Mouse (Mus musculus): ENCODE measurements around the gene Msi2.

Gene Msi2

DNA sequence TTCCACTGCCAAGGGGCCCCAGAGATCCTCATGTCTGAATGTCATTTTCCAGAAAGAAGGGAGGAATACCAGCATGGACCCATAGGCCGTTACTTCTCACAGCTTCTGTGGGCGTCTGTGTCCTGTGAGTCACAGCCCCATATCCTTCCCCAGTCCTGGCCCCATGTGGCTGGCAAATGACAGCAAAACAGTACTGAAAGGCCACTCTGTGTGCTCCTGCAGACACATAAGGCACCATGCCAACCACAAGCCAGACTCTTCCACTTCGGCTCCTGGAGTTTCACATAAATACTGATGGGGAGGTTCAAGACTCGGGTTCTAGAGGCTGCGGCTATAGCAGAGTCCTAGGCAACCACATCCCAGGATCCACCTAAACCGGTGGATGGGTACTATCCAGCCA is 128.7 kb downstream of the Msi2 start:
- no peak for DNase-seq (ENCODE audit: low spot score in 2 of 2)

DNA sequence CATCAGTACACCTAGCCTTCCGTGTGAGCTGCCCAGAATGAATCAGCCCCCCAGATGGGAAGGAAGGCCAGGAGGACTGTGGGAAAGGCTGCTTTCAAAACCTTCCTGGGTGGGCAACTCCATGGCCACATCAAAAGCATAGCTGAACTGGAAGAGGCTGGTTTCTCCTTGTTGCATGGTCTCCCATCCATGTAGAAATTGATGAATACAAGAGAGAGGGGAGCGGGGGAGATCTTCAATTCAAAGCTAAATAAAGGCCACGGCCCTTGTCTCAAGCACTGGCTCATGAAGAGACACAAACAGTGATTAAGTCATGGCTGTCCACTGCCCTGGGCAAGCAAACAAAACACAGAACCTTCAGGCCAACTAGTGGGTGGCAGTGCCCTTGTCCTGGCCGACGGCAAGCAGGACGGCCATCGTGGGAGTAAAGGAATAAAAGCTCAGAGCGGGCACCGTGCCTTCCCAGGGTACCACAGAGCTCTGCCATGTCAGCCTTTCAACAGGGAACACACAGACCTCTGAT is 129.6 kb downstream of the Msi2 start:
- no peak for DNase-seq (ENCODE audit: low spot score in 2 of 2)

DNA sequence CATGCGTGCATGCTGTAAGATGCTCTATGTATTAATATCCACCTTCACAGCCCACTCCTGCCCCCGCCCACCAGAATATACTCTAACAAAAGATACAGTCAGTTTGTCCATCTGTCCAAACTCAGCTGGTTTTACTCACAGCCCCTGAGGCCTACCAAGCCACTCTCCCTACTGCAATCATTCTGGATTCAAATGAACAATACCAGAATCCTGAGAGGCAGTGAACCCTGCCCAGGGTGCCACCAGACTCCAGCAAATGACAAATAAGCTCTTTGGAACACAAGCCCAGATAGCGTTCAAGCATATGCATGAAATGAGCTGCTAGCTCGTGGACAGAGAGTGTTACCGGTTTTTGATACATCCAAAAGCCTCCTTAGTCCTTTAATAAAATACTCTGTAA is 130.6 kb downstream of the Msi2 start:
- no peak for DNase-seq (ENCODE audit: low spot score in 2 of 2)

DNA sequence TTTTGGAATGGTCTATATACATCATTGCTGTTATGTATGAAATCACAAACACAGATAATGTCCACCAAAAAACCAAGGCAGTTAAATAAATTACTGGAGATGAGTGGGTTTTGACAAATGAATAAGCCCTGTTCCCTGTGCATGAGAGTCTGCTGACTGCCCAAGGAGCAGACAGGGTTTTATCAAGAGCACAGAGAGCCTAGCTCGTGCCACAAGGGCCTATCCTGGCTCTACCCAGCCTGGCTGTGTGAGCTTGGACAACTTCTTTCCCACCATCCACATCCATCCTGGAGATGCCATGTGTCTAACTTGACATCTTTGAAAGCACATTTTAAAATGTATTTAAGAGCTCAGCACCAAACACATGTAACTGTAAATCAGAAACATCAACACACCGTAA is 132.4 kb downstream of the Msi2 start:
- DNase-seq (ENCODE audit: low spot score in 2 of 2) = no peak

DNA sequence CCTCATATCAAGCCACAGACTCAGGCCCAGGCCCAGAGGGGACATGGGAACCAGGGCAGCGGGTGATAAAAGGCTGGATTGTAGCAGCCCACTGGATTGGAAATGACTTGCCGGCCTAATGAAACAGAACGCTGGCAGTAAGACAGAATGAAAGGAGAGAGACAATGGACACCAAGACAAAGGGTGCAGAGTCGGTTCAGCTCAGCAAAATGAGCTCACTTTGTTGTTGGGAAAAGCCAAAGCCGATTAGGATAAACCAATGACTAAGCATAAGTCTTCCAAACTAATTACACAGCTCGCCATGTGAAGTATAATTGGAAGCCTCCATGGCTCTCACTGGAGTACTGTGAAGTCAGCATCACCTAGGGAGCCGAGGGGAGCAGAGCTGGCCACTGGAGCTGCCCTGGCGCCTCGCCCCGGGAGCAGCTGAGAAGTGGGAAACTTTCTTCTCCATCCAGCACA is 133.1 kb downstream of the Msi2 start:
- DNase-seq (ENCODE audit: low spot score in 2 of 2) = no peak

DNA sequence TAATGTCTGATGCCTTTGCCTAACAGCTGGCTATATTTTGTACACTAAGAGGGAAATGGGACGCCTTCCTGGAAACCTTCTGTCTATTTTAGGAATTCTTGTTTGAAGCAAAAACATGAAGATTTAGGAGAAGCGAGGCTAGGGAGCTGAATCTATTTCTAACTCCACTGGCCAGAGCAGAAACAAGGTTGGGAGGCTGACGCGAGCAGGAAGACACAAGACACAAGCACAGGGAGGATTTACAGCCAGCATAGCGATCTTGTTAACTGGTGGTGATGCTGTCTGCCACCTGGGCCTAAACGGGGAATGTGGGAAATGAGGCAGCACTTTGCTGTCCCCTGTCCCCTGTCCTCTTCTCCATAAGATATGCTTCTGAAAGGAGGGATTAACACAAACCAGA is 134.4 kb downstream of the Msi2 start:
- DNase-seq (ENCODE audit: low spot score in 2 of 2) = no peak

DNA sequence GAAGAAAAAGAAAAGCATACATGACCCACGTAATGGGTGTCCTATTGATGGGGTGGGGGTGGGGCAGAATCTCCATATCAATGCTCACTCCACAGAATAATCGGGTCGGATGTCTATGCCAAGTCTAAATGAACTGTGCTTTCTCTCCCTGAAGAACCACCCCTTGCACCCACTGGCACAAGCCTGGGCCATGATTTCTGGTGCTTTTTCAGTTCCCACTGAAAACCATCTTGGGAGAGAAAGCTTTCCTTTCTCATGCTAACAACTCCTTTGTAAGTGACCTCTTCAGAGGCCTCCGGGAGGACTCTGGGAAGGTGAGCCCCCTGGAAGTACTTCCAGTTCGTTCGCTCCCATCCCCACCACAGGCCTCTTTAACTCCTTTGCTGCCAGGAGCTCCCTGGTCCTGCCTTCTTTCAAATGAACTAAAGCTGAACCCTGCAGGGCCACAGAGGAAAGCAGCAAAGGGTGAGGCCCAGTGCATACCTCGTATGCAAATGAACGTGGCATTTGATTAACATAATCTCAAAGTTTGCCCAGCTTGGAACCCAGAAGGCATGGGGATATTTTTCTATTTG is 135.0 kb downstream of the Msi2 start:
- no peak for DNase-seq (ENCODE audit: low spot score in 2 of 2)

DNA sequence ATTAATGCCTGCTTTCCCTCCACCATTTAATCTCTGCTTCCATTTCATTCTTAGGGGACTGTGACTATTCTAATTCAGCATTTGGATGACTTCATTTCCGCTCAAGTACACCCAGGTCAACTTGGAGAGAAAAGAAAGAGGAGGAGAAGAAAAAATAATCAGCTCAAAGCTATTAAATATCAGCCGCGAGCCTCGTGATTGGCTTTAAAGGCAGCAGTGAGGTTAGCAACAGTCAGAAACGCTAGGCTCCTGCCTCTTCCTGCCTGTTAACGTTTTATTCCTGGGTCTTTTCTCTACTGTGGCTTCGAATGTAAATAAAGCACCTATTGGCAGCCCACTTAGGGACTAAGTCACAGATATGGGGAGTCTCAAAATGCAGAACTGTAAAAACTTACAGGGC is 135.5 kb downstream of the Msi2 start:
- DNase-seq (ENCODE audit: low spot score in 2 of 2) = no peak

DNA sequence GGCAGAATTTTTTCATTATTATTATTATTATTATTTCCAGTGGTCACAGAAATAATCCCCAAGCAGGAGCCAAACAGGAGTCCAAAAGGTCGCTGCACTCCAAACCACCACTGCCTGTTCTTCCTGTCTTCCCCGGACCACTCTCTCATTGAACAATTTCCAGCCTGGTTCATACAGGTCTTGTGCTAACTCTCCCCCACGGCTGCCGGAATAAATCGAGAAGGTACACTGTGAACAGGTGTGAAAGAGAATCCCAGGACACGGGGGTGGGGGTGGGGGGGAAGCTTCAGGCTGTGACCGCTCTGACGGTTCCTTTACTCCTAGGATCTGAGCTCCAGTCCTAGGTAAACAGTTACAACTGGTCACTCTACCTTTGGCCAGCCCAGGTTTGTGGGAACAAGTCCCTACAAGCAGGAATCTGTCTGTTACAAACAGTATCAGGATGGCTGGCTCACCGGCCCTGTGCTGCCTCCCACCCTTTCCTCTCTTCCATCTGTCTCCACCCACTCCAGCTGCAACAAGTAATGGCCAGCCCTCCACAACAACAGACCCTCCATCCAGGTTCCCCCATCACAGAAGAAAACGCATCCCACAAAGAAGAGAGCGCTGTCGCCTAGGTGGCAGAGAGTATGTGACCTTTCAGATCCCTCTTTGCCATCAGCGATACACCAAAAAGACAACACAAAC is 136.1 kb downstream of the Msi2 start:
- DNase-seq (ENCODE audit: low spot score in 2 of 2) = no peak

DNA sequence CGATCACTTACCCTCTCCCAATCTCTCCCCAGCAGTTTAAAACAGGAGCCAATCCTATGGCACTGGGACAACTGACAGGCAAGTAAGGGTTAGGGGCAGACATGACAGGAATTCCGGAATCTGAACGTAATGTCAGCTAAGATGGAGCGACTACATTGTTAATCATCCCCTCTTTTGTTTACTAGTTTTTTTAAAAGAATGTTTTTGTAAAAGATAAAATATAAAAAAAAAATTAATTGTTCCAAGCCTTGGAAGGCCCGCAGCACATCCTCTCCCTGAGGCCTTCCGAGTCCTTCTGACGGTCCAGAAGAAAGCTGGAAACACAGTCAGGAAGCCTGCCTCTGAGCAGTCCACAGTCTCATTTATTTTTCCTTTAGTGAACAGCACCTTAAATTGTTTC is 136.9 kb downstream of the Msi2 start:
- DNase-seq (ENCODE audit: low spot score in 2 of 2) = no peak

DNA sequence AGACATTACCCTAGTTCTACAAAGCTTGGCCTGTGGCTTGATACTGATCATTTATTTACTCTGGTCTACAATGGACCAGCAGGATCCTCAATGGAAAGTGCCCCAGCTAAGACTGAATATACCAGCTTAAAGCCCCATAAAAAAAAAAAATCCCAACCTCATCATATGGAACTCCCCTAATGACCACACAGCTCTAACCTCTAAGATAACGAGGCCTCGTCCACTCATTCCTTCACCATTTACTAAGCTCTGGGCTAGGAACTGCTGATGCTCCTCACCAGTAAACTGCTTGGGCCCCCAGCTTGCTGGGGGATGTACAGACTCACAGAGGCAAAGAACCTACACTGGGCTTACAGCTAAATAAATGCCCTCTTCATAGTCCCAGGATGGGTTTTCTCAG is 139.6 kb downstream of the Msi2 start:
- DNase-seq (ENCODE audit: low spot score in 2 of 2) = no peak

DNA sequence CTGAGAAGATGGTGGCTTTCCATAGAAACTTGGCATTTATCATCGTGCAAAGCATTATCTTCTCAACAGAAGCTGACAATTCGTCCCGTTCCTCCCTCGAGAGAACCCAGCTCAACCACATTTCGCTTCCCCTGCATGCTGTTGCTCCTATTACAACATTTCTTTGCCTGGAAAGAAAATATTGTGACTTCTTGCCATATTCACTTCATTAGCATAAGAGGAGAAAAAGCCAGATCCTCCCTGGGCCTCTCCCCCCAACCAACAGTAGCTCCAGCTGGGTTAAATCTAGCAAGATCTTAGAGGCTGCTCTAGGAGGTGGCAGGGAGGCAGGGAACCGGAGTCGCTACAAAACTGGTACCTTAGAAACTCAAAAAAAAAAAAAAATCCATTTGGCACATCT is 141.2 kb downstream of the Msi2 start:
- no peak for DNase-seq (ENCODE audit: low spot score in 2 of 2)

DNA sequence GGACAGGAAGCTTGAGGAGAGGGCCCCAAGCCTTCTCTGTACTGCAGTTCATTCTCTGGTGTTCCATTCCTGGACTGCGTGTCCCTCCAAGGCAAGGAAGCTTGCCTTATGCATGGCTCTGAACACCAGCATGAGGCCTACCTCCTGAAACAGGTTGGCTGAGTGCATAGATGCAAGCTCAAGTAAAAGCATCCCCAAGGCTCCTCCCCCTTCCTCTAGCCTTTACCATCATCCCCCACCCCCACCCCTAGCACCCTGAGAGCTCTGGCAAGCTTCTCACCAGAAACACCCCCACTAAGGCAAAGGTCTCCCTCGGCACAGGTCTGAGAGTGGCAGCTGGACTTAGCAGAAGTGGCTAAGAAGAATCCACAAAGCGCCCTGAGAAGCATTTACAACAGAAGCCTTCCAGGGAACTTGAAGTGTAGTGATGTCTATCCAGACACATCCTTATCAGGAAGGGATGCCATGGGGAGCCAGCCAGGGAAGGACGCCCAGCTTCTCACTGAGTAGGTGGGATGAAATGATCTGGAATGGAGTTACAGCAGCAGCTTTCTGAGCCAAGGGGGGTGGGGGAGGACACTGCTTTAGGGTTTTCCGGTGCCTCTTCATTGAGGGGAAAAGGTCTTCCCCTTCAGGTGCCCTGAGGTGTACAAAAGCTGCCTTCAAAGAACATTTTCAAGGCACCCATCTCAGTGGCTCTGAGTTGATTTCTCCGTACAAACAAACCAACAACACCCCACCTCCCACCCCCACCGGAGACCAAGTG is 141.9 kb downstream of the Msi2 start:
- no peak for DNase-seq (ENCODE audit: low spot score in 2 of 2)

DNA sequence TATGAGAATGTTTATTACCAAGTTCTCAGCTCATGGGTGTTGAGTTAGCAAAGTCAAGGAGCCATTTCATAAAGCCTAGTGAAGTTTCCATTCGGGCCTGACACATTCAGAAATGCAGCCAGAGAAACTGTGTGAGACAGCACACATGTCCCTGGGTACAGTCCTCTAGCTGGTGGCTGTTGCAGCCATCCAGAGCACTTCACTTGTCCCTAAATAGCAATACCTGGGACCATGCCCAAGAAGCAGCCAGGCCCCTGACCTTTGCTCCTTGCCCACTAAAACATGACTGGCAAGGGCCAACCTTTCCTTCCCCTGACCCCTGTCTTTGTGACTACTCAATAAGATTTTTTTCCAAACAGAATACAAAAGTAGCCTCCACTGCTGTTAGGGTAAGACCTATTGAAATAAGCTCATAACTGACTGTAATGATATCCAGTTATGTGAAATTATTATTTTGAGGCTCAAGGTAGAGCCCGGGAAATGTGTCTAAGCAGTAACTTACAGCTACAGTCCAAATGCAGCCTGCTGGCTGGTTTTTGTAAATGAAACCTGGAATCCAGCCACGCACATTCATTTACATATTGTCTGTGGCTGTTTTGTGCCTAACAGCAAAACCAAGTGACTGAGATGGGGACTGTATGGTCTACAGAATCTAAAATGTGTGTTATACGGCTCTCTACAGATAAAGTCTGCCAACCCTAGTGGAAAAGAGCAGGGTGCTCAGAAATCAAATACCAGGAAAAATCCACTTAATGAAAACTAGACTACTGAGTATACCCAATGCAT is 143.5 kb downstream of the Msi2 start:
- DNase-seq (ENCODE audit: low spot score in 2 of 2) = no peak

DNA sequence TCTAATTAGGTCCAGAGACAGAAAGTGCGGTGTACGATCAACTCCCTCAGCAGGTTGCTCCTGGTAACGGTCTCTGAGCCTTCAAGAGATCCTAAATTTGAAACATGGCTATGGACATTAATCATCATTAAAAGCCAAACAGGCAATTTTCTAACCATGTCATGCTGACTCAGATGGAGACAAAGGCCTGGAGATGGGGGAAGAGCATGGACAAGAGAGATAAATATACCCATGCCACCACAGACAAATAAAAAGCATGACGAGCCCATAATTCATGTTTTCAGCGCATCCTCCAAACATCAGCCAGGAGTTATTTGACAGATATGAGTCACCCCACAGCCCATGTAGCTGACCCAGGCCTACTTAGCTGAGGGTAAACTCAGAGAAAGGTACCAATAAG is 145.3 kb downstream of the Msi2 start:
- DNase-seq (ENCODE audit: low spot score in 2 of 2) = no peak

DNA sequence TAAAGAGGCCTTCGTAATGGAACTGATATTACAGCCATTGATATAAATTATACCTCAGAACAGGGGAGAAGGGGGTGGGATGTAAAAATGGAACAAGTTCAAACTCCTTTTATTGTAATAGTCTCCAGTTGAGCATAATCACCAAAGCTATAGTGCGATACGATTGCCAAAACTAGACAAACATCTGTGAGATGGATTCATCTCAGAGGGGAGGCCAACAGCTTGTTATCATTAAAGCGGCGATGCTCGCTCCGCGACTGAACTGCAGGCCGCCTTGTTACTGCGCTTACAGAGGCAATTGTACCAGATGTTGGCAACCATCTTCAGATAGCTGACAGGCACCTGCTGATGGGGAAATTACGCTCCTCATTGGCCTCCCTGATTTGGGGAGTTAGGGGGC is 145.9 kb downstream of the Msi2 start:
- DNase-seq (ENCODE audit: low spot score in 2 of 2) = no peak

DNA sequence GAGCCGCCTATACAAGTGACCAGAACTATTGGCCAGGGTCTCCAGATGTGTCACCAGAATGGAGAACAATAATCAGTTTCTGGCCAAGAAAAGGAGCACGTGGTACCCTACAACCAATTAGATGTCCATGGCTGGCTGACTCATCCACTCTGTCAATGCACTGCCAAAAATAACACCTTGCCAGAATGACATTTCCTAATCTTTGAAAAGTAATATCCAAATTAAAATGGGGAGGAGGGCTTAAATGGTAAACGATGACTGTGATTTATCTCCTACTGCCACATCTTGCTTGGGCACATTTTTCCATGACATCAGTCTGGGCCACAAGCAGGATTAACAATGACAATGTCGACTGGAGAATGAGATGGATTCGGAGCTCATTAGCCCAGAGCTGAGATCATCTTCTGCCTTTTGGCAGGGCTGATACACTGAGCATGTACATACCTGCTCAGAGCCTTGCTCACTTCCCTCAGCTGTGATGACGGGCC is 147.6 kb downstream of the Msi2 start:
- no peak for DNase-seq (ENCODE audit: low spot score in 2 of 2)

DNA sequence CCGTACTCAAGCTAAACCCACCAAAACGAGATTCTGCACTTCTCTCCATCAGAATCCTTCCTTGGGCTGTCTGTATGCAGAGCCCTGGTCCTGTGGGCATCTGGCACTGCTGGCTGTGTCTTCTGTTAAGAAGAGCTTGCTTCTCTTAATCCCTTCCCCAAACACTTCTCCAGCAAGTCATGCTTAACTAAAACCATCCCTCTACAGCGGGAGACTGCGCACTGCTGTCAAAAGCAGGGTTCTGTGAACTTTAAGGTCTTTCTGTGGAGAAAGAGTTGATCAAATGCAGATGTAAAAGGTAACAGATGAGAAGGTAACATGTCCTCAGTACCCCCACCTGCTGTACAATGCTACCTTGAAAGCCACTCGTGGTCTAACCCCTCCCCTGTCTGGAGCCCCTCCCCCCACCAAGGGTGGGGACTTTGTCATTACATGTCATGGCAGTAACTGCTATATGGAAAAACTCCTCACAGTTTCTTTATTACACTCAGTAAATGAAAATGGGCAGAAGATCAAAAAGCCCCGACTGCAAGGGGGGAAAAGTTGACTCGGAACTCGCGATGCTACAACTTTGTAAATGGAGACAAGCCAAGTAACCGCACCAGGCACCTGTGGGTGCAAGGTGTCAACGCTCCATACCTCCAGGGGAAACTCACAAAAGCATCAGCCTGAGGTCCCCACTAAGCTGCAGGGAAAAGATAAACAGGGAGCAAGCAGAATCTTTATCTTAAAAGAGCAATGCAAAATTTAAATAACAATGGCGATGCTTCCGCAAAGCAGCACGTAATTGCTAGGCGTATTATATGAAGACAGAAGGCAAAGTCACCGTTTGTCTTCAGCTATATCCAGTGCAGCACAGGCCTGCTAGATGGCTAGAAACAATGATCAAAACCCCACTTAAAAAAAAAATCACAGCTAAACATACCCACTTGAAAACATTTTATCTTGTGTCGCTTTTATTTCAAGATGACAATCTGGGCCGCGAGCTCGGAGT is 151.4 kb downstream of the Msi2 start:
- no peak for DNase-seq (ENCODE audit: low spot score in 2 of 2)

DNA sequence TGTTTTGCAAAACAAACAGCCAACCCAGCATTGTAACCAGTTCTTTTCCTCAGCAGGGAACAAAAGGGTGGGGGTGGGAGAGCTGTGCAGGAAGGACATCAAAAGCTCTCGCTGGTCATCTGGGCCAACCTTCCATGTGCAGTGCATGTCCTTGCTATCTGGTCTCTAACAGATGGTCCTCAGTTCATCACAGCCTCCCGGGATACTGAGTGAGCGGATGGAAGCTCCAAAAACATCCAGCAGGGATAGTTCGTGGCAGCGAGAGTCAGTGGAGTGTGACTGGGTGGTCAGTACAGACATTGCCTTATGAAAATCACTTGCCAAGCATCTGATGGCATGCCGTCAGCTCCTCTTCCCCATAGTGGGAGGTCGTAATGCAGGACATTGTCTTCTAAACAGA is 153.5 kb downstream of the Msi2 start:
- no peak for DNase-seq (ENCODE audit: low spot score in 2 of 2)

DNA sequence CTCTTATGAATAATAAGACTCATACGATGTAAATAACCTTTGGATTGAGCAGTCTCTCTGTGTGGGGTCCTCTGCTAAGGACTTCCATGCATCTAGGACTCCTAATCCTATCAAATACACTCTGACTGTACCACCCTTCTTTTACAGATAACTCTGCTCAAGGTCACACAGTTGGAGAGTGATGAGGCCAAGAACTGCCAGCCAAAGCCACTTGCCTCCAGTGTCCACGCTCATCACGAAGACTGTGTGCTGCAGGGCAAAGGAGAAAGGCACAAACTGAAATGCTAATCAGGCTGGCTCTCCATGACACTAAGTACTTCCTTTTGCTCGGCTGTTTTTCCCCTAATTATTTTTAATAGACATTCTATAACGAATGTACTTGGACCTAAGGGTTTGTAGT is 153.9 kb downstream of the Msi2 start:
- no peak for DNase-seq (ENCODE audit: low spot score in 2 of 2)

DNA sequence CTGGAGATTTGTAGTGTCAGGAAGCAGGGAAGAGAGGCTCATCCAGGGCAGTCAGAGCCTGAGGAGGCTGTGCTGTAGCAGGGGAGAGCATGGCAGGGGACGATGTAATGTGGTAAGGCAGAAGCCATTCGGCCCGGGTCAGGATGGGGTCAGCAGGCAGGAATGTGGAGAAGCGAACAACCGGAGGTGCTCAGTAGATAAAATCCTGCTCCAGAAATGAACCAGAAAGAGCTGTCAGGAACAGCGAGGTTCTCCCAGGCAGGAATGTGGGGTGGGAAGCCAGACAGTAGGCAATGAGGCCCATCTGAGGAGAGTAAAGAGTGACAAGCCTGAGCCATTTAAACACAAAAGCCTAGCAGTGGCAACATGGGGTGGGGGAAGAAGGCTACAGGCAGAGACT is 157.1 kb downstream of the Msi2 start:
- no peak for DNase-seq (ENCODE audit: low spot score in 2 of 2)

All from spleen, postnatal 14 days (tissue).